Mouse (Mus musculus) adrenal gland, postnatal 25 days (tissue): ENCODE measurements around the gene Ncaph. TPM values are rescaled to one million over a fixed set of nuclear protein-coding genes. Genes with fewer than 3 reads are reported as not detected.
"Not testable (repeated sequence)": the region's sequence is repeated elsewhere in the genome, so short reads cannot be mapped to it uniquely, and the experiment has no call there.

ENCODE experiments used
- DNase-seq: peaks from one replicate; pipeline ENCODE4 v3.0.0; 2021; ENCODE audit warnings: mixed read lengths
- total RNA-seq: library from RNA; stranded (reverse); gene quantifications from 2 replicates; pipeline ENCODE4 v1.2.3, GENCODE M21; 2021

Gene Ncaph
- total RNA-seq, 1 experiment from 2014 or later, result 7.5 TPM

- DNase-seq, result no peak
Measured at GRCm38 (mm10) chr2:127086235-127086634, 47.5 kb downstream of the Ncaph start.

- no peak for DNase-seq
Measured at GRCm38 (mm10) chr2:127080591-127081218, 53.0 kb downstream of the Ncaph start.

GRCm38 (mm10) chr2:127079881-127080590 lies 53.7 kb downstream of the Ncaph start:
- DNase-seq, result no peak

GRCm38 (mm10) chr2:127079066-127079465 lies 54.7 kb downstream of the Ncaph start:
- DNase-seq, result not testable (repeated sequence)

GRCm38 (mm10) chr2:127077611-127078010 lies 56.1 kb downstream of the Ncaph start:
- no peak for DNase-seq

GRCm38 (mm10) chr2:127074116-127074515 lies 59.6 kb downstream of the Ncaph start:
- no peak for DNase-seq

GRCm38 (mm10) chr2:127070879-127071278 lies 62.9 kb downstream of the Ncaph start:
- DNase-seq, result no peak

- DNase-seq, result peak; percentile 88
Measured at GRCm38 (mm10) chr2:127070435-127070841, 63.3 kb downstream of the Ncaph start, which contains the start of gene Blvra. Gene Blvra (plus strand): TSS chr2:127070665.

GRCm38 (mm10) chr2:127069781-127070434 lies 63.8 kb downstream of the Ncaph start:
- no peak for DNase-seq

GRCm38 (mm10) chr2:127068806-127069205 lies 64.9 kb downstream of the Ncaph start:
- no peak for DNase-seq

- DNase-seq, result no peak
Measured at GRCm38 (mm10) chr2:127061471-127061870, 72.3 kb downstream of the Ncaph start.

Other genes with a start within 250 kb of the Ncaph start
- 91.0 and 92.7 TPM in 2 replicates for gene Sppl2a, start 200.7 kb downstream of the Ncaph start, total RNA-seq
- gene Ap4e1, start 125.2 kb downstream of the Ncaph start, total RNA-seq, result 10.0 and 16.2 TPM in 2 replicates
- gene Blvra, start 63.3 kb downstream of the Ncaph start, total RNA-seq, result 22.3 and 33.9 TPM in 2 replicates
- gene Itpripl1, start 9.5 kb upstream of the Ncaph start, total RNA-seq, result 5.3 and 7.2 TPM in 2 replicates
- gene 1810024B03Rik, start 74.3 kb upstream of the Ncaph start, total RNA-seq, result 1.7 and 2.0 TPM in 2 replicates
- gene Snrnp200, start 74.4 kb upstream of the Ncaph start, total RNA-seq, result 75.5 and 84.1 TPM in 2 replicates
- 81.8 and 94.5 TPM in 2 replicates for gene Ciao1, start 113.9 kb upstream of the Ncaph start, total RNA-seq
- 72.3 and 79.3 TPM in 2 replicates for gene Tmem127, start 114.0 kb upstream of the Ncaph start, total RNA-seq
- 110 and 117 TPM in 2 replicates for gene Stard7, start 136.3 kb upstream of the Ncaph start, total RNA-seq
- gene Dusp2, start 202.2 kb upstream of the Ncaph start, total RNA-seq, result 0.49 TPM in 1 of 2 replicates, not detected in the other
- not detected in 2 replicates for gene Astl, start 204.7 kb upstream of the Ncaph start, total RNA-seq
- gene Adra2b, start 229.3 kb upstream of the Ncaph start, total RNA-seq, result 1.4 and 2.0 TPM in 2 replicates